Mouse (Mus musculus) kidney, embryonic 14.5 days (tissue): ENCODE measurements around the gene Esyt1. TPM values are rescaled to one million over a fixed set of nuclear protein-coding genes. Genes with fewer than 3 reads are reported as not detected.

Source experiments
- ATAC-seq: fragments of 200-750 bp; cut with Nextera tagmentation; 2 replicates; pipeline ENCODE4 v1.8.0; 2017; ENCODE audit warnings: moderate number of reproducible peaks, mild to moderate bottlenecking, moderate TSS enrichment, moderate library complexity; ENCODE audit not compliant: low FRiP score, low TSS enrichment
- H3K27ac ChIP-seq: fragments of 300-500 bp; sonication (generic); 2 replicates; pipeline ENCODE4 v1.5.1; 2014; ENCODE audit warnings: low read depth, mild to moderate bottlenecking, low read length, moderate library complexity, mixed read lengths
- H3K27me3 ChIP-seq: fragments of 300-500 bp; sonication (generic); 2 replicates; pipeline ENCODE4 v1.6.1; 2014; ENCODE audit warnings: mild to moderate bottlenecking, low read length; ENCODE audit not compliant: control insufficient read depth, insufficient read depth
- H3K36me3 ChIP-seq: fragments of 300-500 bp; sonication (generic); 2 replicates; pipeline ENCODE4 v1.6.1; 2014; ENCODE audit warnings: low read length, mixed read lengths; ENCODE audit not compliant: control insufficient read depth, insufficient read depth
- H3K4me1 ChIP-seq: fragments of 300-500 bp; sonication (generic); 2 replicates; pipeline ENCODE4 v1.6.1; 2014; ENCODE audit warnings: low read length, mixed read lengths; ENCODE audit not compliant: control insufficient read depth, insufficient read depth
- H3K4me2 ChIP-seq: fragments of 300-500 bp; sonication (generic); replicated peaks from 2 replicates; pipeline ENCODE4 v1.6.1; 2014; ENCODE audit warnings: low read depth, mild to moderate bottlenecking, low read length
- H3K4me3 ChIP-seq: fragments of 300-500 bp; sonication (generic); 2 replicates; pipeline ENCODE4 v1.5.1; 2014; ENCODE audit warnings: mild to moderate bottlenecking, low read length
- H3K9ac ChIP-seq: fragments of 300-500 bp; sonication (generic); 2 replicates; pipeline ENCODE4 v1.6.1; 2014; ENCODE audit warnings: low read depth, mild to moderate bottlenecking, low read length, moderate library complexity
- H3K9me3 ChIP-seq: fragments of 300-500 bp; sonication (generic); 2 replicates; pipeline ENCODE4 v1.6.1; 2016; ENCODE audit warnings: low read length; ENCODE audit not compliant: control insufficient read depth
- WGBS: fragments of 180-500 bp; shearing (Covaris S2); extraction: QIAGEN DNeasy Blood & Tissue Kit; methylation state at CpG from one replicate; pipeline ENCODE4 v1.1.7; 2014; 5-methylcytosine and 5-hydroxymethylcytosine counted together
- polyA plus RNA-seq: library from polyadenylated mRNA; unstranded; fragments of >200 nt; fragmentation: Nextera tagmentation; extraction: Ambion mirVana; gene quantifications from 2 replicates; pipeline ENCODE4 v1.2.1, GENCODE M21; 2014

Esyt1 gene
- polyA plus RNA-seq, 1 experiment from 2014 or later, result 16.1 TPM

DNA sequence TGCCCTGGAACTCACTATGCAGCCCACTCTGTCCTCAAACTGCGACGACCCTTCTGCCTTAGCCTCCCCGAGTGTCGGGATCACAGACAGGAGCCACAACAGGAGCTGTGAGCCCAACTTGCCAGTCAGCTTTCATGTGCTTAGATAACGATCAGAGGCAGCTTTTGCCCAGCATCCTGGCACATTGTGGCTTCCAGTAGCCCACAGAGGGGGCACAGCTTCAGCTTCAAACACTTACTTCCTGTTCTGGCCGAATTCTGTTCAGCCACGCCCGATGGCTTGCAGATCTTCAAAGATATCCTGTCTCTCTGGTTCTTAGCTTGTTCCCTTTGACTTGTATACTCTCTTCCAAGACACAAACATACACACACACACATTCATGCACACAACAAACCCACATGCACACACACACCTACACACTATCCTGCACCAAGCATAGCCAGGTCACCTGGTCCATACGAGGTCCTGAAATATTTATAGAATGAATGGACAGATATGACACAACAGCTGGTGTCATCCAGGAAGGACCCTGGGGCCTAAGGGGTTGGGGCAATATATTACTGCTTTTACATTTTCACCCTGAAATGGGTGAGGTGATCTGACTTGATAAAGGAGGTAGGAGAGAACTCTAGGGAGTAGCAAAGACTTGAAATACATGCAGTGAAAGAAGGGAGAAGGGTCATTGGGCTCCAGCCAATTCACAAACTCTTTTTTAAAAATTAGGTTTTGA is 20.9 kb downstream of the Esyt1 start:
- no peak overlapping the region for H3K4me3 ChIP-seq
- 65% methylated on average over 9 of the region's 9 CpGs for WGBS
- H3K9ac ChIP-seq, result no peak overlapping the region
- no peaks in the 10 kb centered on the region for H3K36me3 ChIP-seq
- H3K4me1 ChIP-seq, result no peaks in the 10 kb centered on the region
- no peak overlapping the region for H3K4me2 ChIP-seq
- H3K9me3 ChIP-seq, result no peaks in the 10 kb centered on the region
- no peak for ATAC-seq
- no peaks in the 10 kb centered on the region for H3K27me3 ChIP-seq
- no peak overlapping the region for H3K27ac ChIP-seq

GRCm38 (mm10) chr10:128504012-128504411 is 21.7 kb downstream of the Esyt1 start:
- Histone ChIP-seq H3K9ac (no peak overlapping the region), H3K36me3 (no peaks in the 10 kb centered on the region), H3K9me3 (no peaks in the 10 kb centered on the region), H3K4me1 (no peaks in the 10 kb centered on the region), H3K27me3 (no peaks in the 10 kb centered on the region), H3K27ac (no peak overlapping the region), H3K4me2 (no peak overlapping the region), H3K4me3 (no peak overlapping the region)
- no peak for ATAC-seq
- WGBS, result 71% methylated on average over 3 of the region's 3 CpGs

- no peaks in the 10 kb centered on the region for H3K9me3 ChIP-seq
- no peaks in the 10 kb centered on the region for H3K36me3 ChIP-seq
- H3K4me1 ChIP-seq, result no peaks in the 10 kb centered on the region
- no peak overlapping the region for H3K27ac ChIP-seq
- H3K4me3 ChIP-seq, result no peak overlapping the region
- no peak for ATAC-seq
- H3K9ac ChIP-seq, result no peak overlapping the region
- 67% methylated on average over 8 of the region's 8 CpGs for WGBS
- H3K27me3 ChIP-seq, result no peaks in the 10 kb centered on the region
- H3K4me2 ChIP-seq, result no peak overlapping the region
Observed at GRCm38 (mm10) chr10:128503532-128503931, 22.1 kb downstream of the Esyt1 start.

GRCm38 (mm10) chr10:128502341-128502740 is 23.3 kb downstream of the Esyt1 start:
- Histone ChIP-seq H3K27me3 (no peaks in the 10 kb centered on the region), H3K4me1 (peaks cover 6% of the 10 kb centered on the region; the same call in 1 of the 2 replicates), H3K27ac (no peak overlapping the region), H3K9me3 (no peaks in the 10 kb centered on the region), H3K9ac (no peak overlapping the region), H3K4me2 (no peak overlapping the region), H3K36me3 (no peaks in the 10 kb centered on the region), H3K4me3 (no peak overlapping the region)
- ATAC-seq, result no peak
- 73% methylated on average over 5 of the region's 5 CpGs for WGBS

GRCm38 (mm10) chr10:128499116-128499671 is 26.5 kb downstream of the Esyt1 start:
- peaks cover 16% of the 10 kb centered on the region for H3K4me1 ChIP-seq
- 1% methylated on average over 21 of the region's 21 CpGs for WGBS
- H3K27ac ChIP-seq, result peak overlapping the region; percentile 86
- peak; percentile 26 for ATAC-seq
- no peaks in the 10 kb centered on the region for H3K9me3 ChIP-seq
- H3K27me3 ChIP-seq, result no peaks in the 10 kb centered on the region
- H3K36me3 ChIP-seq, result no peaks in the 10 kb centered on the region
- peak overlapping the region; percentile 63 for H3K9ac ChIP-seq
- H3K4me2 ChIP-seq, result peak overlapping the region; percentile 82
- H3K4me3 ChIP-seq, result peak overlapping the region; percentile 54

- Histone ChIP-seq H3K36me3 (no peaks in the 10 kb centered on the region), H3K4me1 (peaks cover 16% of the 10 kb centered on the region), H3K27ac (peak within 1 kb of the TSS; percentile 86)
Observed at GRCm38 (mm10) chr10:128498590-128498989, 27.1 kb downstream of the Esyt1 start, which contains the start of gene Myl6b. Myl6b (minus strand) TSS chr10:128498685.

DNA sequence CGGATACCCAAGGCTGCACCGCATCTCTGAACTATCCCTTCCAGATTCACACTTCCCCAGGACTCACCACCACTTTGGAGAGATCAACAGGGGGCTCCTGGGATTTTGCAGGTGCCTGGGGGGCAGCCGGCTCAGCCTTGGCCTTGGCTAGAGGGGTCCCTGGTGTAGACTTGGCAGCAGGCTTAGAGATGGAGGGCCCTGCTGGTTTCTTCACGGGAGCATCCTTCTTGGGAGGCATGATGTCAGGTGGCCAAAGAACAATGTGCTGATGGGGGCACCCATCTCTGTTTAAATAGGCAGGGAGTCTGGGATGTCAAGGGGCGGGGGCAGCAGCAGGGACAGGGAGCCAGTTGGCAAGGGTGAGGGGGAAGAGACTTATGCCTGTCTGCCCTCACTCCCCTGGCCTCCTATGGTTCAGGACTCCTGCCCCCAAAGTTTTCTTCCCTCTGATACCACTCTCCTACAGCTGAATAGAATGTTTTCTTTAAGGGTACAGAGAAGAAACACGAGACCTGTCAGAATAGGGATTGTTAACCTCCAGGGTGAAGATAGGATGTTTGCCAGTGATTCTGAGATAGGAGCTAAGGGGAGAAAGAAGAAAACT is 28.4 kb downstream of the Esyt1 start:
- Histone ChIP-seq H3K4me2 (no peak overlapping the region), H3K27me3 (no peaks in the 10 kb centered on the region), H3K36me3 (no peaks in the 10 kb centered on the region; the same call in 1 of the 2 replicates), H3K9ac (0 out of 2 replicates have a peak overlapping the region, but pooled peaks have one; percentile 4), H3K4me3 (no peak overlapping the region), H3K4me1 (peaks cover 18% of the 10 kb centered on the region), H3K9me3 (no peaks in the 10 kb centered on the region), H3K27ac (no peak overlapping the region)
- ATAC-seq, result no peak
- 38% methylated on average over 6 of the region's 6 CpGs for WGBS

More at GRCm38 (mm10) chr10:128498590-128498989, 27.1 kb downstream of the Esyt1 start, which contains the start of gene Myl6b:
- peak within 1 kb of the TSS; percentile 54 for H3K4me3 ChIP-seq
- H3K9ac ChIP-seq, result peak within 1 kb of the TSS; percentile 63
- H3K9me3 ChIP-seq, result no peaks in the 10 kb centered on the region
- H3K4me2 ChIP-seq, result peak within 1 kb of the TSS; percentile 82
- no peaks in the 10 kb centered on the region for H3K27me3 ChIP-seq
- ATAC-seq, result peak; percentile 92
- under 1% methylated on average over 27 of the region's 27 CpGs for WGBS

DNA sequence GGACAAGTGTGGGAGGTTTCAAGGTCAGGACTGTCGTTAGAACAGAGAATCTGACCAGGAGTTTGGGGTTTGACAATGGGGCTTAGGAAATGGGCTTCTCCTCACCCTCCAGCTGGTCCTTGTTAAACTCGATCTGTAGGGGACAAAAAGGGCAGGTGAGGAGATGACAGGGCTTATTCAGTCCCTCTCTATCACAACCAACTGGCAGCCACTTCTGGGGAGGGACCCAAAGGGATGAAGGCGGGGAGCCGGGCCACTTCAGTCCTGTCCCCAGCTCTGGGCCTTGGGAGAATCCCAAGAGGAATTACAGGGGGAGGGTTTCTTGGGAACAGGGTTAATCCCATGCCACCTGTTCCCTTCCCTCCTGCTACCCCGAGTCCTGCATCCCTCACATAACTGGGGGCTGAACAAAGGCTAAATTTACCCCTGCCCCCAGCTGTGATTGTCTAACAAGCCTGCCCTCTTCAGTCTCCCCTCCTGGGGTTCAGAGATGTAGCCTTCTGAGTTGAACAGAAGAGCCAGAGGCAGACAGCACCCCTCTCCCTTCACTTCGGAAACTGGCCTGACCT is 29.1 kb downstream of the Esyt1 start:
- Histone ChIP-seq H3K4me2 (no peak overlapping the region), H3K9ac (no peak overlapping the region), H3K9me3 (no peaks in the 10 kb centered on the region), H3K27ac (no peak overlapping the region), H3K27me3 (no peaks in the 10 kb centered on the region), H3K4me1 (peaks cover 23% of the 10 kb centered on the region), H3K4me3 (no peak overlapping the region), H3K36me3 (peaks cover 3% of the 10 kb centered on the region; the same call in 1 of the 2 replicates)
- 32% methylated on average over 6 of the region's 6 CpGs for WGBS
- ATAC-seq, result no peak
